Mouse (Mus musculus): ENCODE results near the gene Trappc10. TPM values are rescaled to one million over a fixed set of nuclear protein-coding genes. Genes with fewer than 3 reads are reported as not detected.
"Not testable (repeated sequence)": the region's sequence is repeated elsewhere in the genome, so short reads cannot be mapped to it uniquely, and the experiment has no call there.

Trappc10 gene
- polyA plus RNA-seq, 1 experiment from 2014 or later: 4.7 TPM

DNA sequence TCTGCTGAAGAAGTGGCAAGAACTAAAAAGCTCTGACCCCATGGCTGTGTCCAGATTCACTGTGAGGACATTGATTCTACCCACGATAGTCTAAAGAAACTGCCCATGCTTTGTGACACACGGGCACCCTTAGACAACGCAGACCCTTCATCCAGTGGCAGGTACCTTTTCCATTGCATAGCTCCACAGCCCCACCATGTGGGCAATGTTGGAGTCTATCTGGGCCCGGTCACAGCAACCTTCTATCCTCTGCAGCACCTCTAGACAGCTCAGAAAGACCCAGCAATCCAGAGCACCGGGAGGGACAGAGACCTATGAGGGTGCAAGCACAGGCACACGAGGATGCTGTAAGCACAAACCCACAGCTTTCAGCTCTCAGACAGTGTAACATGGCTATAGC is 33.1 kb downstream of the Trappc10 start:
- Histone ChIP-seq H3K27ac (ENCODE audit: low read length) (no peak overlapping the region), H3K36me3 (ENCODE audit: control insufficient read depth, insufficient read depth, low read length) (peaks cover 13% of the 10 kb centered on the region; the same call in 1 of the 2 replicates), H3K4me2 (ENCODE audit: low read depth, low read length) (no peak overlapping the region), H3K9ac (ENCODE audit: low read length) (no peak overlapping the region), H3K4me3 (replicated peaks; ENCODE audit: low read length) (no peak overlapping the region), H3K9me3 (replicated peaks; ENCODE audit: control insufficient read depth, low read length) (no peaks in the 10 kb centered on the region), H3K4me1 (ENCODE audit: control insufficient read depth, insufficient read depth, low read length) (no peaks in the 10 kb centered on the region), H3K27me3 (ENCODE audit: control insufficient read depth, insufficient read depth, low read length) (no peaks in the 10 kb centered on the region)
- ATAC-seq (ENCODE audit: insufficient read depth, low FRiP score): no peak
- 70% methylated on average over 6 of the region's 6 CpGs for WGBS

DNA sequence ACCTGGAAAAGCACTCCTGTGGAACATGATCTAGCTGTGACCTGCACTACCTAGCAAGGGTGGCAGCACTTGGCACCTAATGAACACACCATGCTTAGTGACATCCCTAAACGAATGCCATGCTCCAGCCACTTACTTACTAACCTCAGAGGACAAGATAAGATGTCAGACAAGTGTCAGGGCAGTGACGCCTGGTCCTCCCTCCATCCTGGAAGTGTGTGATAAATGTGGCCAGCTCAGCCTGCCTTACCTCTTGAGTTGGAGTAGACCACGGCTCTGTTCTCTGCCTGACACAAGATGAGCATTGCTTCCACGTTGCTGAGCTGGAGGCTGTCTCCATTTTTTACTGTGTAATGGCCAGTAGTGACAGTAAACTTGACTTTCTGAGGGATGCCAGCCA is 43.3 kb downstream of the Trappc10 start:
- Histone ChIP-seq H3K4me1 (ENCODE audit: control insufficient read depth, insufficient read depth, low read length) (no peaks in the 10 kb centered on the region), H3K4me3 (replicated peaks; ENCODE audit: low read length) (no peak overlapping the region), H3K9me3 (replicated peaks; ENCODE audit: control insufficient read depth, low read length) (no peaks in the 10 kb centered on the region), H3K27me3 (ENCODE audit: control insufficient read depth, insufficient read depth, low read length) (no peaks in the 10 kb centered on the region), H3K27ac (ENCODE audit: low read length) (no peak overlapping the region), H3K36me3 (ENCODE audit: control insufficient read depth, insufficient read depth, low read length) (peaks cover 7% of the 10 kb centered on the region), H3K9ac (ENCODE audit: low read length) (no peak overlapping the region), H3K4me2 (ENCODE audit: low read depth, low read length) (no peak overlapping the region)
- no peak for ATAC-seq (ENCODE audit: insufficient read depth, low FRiP score)
- WGBS: 83% methylated on average over 4 of the region's 4 CpGs

DNA sequence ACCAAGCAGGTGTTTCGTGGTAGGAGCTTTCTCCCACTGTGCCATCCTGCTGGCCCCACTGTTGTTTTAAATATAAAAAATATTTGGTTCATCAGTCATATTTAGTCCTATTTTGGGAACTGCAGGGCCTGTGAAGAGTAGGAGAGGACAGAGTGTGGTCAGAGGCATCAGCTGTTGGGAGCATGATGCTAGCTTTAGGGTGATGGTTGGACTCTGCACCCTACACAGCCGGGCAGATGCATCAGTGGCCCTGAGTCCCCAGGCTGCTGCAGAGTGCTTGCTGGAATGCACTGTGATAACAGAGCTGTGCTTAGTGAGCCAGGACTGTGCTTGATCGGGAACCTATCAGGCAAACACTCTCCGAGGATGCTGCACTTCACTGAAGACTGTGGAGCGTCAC is 51.5 kb downstream of the Trappc10 start:
- no peak overlapping the region for H3K4me2 ChIP-seq (ENCODE audit: low read depth, low read length)
- 90% methylated on average over 5 of the region's 5 CpGs for WGBS
- no peak overlapping the region for H3K27ac ChIP-seq (ENCODE audit: low read length)
- no peak for ATAC-seq (ENCODE audit: insufficient read depth, low FRiP score)
- no peaks in the 10 kb centered on the region for H3K27me3 ChIP-seq (ENCODE audit: control insufficient read depth, insufficient read depth, low read length)
- no peaks in the 10 kb centered on the region for H3K9me3 ChIP-seq (replicated peaks; ENCODE audit: control insufficient read depth, low read length)
- peaks cover 23% of the 10 kb centered on the region; the same call in 1 of the 2 replicates for H3K36me3 ChIP-seq (ENCODE audit: control insufficient read depth, insufficient read depth, low read length)
- no peak overlapping the region for H3K9ac ChIP-seq (ENCODE audit: low read length)
- no peaks in the 10 kb centered on the region for H3K4me1 ChIP-seq (ENCODE audit: control insufficient read depth, insufficient read depth, low read length)
- no peak overlapping the region for H3K4me3 ChIP-seq (replicated peaks; ENCODE audit: low read length)

DNA sequence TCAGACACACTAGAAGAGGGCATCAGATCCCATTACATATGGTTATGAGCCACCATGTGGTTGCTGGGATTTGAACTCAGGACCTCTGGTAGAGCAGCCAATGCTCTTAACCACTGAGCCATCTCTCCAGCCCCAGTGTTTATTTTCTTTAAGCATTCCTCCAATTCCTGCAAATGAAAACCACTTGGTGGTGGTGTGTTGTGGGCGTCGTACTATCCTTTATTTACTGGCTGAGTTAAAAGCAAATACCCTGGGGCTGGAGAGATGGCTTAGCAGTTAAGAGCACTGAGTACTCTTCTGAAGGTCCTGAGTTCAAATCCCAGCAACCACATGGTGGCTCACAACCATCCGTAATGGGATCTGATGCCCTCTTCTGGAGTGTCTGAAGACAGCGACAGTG is 58.4 kb downstream of the Trappc10 start:
- H3K27me3 ChIP-seq (ENCODE audit: control insufficient read depth, insufficient read depth, low read length); H3K9me3 ChIP-seq (replicated peaks; ENCODE audit: control insufficient read depth, low read length); ATAC-seq (ENCODE audit: insufficient read depth, low FRiP score); H3K4me2 ChIP-seq (ENCODE audit: low read depth, low read length); H3K36me3 ChIP-seq (ENCODE audit: control insufficient read depth, insufficient read depth, low read length); H3K9ac ChIP-seq (ENCODE audit: low read length); H3K27ac ChIP-seq (ENCODE audit: low read length); H3K4me3 ChIP-seq (replicated peaks; ENCODE audit: low read length): not testable (repeated sequence)
- WGBS: 88% methylated on average over 4 of the region's 4 CpGs
- H3K4me1 ChIP-seq (ENCODE audit: control insufficient read depth, insufficient read depth, low read length): peaks cover 10% of the 10 kb centered on the region

DNA sequence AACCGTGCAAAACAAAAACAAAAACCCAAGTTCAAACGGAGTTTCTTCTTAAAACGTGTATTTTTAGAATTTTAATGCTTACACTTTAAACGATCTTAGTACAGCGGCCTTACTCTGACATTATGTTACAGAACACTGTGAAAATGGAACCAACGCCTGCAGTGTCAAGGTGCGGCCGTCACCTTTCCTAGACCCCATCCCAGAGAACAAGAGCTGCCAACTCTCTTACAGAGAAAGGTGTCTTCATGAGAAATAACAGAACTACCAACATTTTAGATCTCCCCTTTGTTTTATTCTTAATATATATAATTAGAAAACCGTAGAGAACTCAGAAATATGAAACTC is 59.1 kb downstream of the Trappc10 start:
- peak; percentile 18; the same call in 1 of the 2 replicates for ATAC-seq (ENCODE audit: insufficient read depth, low FRiP score)
- Histone ChIP-seq H3K36me3 (ENCODE audit: control insufficient read depth, insufficient read depth, low read length) (0 out of 2 replicates have a peak, but pooled peaks cover 8% of the 10 kb centered on the region), H3K9ac (ENCODE audit: low read length) (peak overlapping the region; percentile 73), H3K4me3 (replicated peaks; ENCODE audit: low read length) (peak overlapping the region; percentile 75), H3K9me3 (replicated peaks; ENCODE audit: control insufficient read depth, low read length) (no peaks in the 10 kb centered on the region), H3K27ac (ENCODE audit: low read length) (peak overlapping the region; percentile 70), H3K4me2 (ENCODE audit: low read depth, low read length) (peak overlapping the region; percentile 84), H3K4me1 (ENCODE audit: control insufficient read depth, insufficient read depth, low read length) (peaks cover 10% of the 10 kb centered on the region), H3K27me3 (ENCODE audit: control insufficient read depth, insufficient read depth, low read length) (no peaks in the 10 kb centered on the region)
- WGBS: 13% methylated on average over 9 of the region's 9 CpGs

DNA sequence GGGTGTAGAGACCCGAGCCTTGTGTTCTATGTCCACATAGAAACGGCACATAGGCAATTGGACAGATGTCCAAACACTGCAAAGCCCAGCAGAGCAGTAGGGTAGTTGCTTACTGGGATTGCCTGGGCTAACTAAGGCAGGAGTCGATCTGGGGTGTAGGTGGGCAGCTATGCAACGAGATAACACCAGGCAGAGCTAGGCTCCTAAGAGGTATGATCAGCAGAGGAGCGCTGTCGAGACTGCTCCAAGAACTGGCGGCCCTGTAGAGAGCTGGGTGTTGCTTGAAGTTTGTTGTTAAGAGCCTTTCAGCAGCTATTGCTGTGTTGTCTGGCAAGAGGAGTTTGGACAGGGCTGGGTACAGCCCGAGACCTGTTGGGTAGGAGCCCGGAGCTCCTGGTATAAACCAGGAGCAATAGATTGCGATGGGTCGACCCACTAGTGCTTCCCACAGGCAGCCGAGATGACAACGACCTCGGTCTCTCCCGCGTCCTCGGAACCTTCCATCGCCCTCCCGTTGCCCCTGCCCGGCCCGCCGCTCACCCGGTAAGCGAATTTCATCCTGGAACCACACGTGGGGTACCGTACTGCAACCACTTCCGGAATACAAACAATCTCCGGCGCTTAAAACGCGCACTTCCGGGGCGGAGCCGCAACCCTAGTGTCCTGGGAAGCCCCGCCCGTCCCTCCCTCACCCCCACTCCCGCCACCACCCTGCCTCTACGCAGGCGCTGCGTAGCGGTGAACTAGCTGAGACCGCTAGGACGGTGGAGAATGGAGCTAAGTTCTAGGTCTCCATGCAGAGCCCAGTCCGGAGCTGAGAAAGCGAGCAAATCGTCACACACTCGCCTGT is 59.7 kb downstream of the Trappc10 start, which contains the start of gene Pwp2:
Pwp2 (minus strand) TSS at position 619 of the 850 bp plus-strand sequence.
- Histone ChIP-seq H3K36me3 (ENCODE audit: control insufficient read depth, insufficient read depth, low read length) (0 out of 2 replicates have a peak, but pooled peaks cover 8% of the 10 kb centered on the region), H3K9ac (ENCODE audit: low read length) (peak within 1 kb of the TSS; percentile 73), H3K27ac (ENCODE audit: low read length) (peak within 1 kb of the TSS; percentile 70), H3K4me3 (replicated peaks; ENCODE audit: low read length) (peak within 1 kb of the TSS; percentile 75), H3K9me3 (replicated peaks; ENCODE audit: control insufficient read depth, low read length) (no peaks in the 10 kb centered on the region), H3K4me2 (ENCODE audit: low read depth, low read length) (peak within 1 kb of the TSS; percentile 84), H3K4me1 (ENCODE audit: control insufficient read depth, insufficient read depth, low read length) (peaks cover 10% of the 10 kb centered on the region), H3K27me3 (ENCODE audit: control insufficient read depth, insufficient read depth, low read length) (no peaks in the 10 kb centered on the region)
- under 1% methylated on average over 47 of the region's 47 CpGs for WGBS
- ATAC-seq (ENCODE audit: insufficient read depth, low FRiP score): peak; percentile 95

DNA sequence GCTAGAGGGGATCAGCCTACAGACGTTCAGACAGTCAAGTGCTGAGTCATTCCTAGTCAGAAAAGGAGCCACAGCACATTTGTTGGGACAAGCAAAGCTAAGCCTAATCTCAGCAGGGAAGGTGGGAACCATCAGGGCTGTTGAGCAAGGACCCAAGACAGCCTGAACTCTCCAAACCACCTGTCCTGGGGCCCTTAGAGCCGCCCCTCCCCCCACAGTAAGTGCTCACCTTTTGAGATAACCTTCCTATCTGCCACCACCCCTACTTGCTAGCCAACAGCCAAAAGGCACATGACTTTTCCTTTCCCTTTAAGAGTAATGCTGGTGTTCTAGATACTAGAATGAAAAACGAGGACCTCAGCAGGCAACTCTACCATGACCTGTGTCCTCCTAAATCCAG is 60.9 kb downstream of the Trappc10 start:
- no peaks in the 10 kb centered on the region for H3K9me3 ChIP-seq (replicated peaks; ENCODE audit: control insufficient read depth, low read length)
- WGBS: 69% methylated on average over 3 of the region's 3 CpGs
- peaks cover 10% of the 10 kb centered on the region for H3K4me1 ChIP-seq (ENCODE audit: control insufficient read depth, insufficient read depth, low read length)
- H3K27ac ChIP-seq (ENCODE audit: low read length): no peak overlapping the region
- no peak overlapping the region for H3K4me3 ChIP-seq (replicated peaks; ENCODE audit: low read length)
- H3K4me2 ChIP-seq (ENCODE audit: low read depth, low read length): no peak overlapping the region
- no peak overlapping the region for H3K9ac ChIP-seq (ENCODE audit: low read length)
- H3K36me3 ChIP-seq (ENCODE audit: control insufficient read depth, insufficient read depth, low read length): 0 out of 2 replicates have a peak, but pooled peaks cover 8% of the 10 kb centered on the region
- H3K27me3 ChIP-seq (ENCODE audit: control insufficient read depth, insufficient read depth, low read length): no peaks in the 10 kb centered on the region
- ATAC-seq (ENCODE audit: insufficient read depth, low FRiP score): no peak

DNA sequence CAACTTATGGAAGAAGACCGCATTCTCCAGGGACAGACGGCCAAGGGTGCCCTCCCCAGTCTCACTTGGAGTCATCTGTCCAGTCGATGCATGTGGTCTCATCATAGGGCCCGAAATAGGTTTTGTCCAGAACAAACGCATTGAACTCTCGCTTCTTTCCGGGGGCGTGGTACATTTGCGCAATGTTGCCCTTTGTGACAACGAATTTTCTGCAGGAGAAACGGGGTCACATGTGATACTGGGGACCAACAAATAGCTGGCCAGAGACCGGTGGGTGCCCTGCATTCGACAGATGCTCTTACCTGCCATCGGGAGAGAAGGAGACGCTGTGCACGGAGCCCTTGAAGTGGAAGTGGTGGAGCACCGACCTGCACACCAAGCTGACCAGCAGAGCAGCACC is 62.1 kb downstream of the Trappc10 start:
- no peak overlapping the region for H3K4me2 ChIP-seq (ENCODE audit: low read depth, low read length)
- no peaks in the 10 kb centered on the region for H3K9me3 ChIP-seq (replicated peaks; ENCODE audit: control insufficient read depth, low read length)
- no peak overlapping the region for H3K4me3 ChIP-seq (replicated peaks; ENCODE audit: low read length)
- 94% methylated on average over 17 of the region's 17 CpGs for WGBS
- no peak overlapping the region for H3K27ac ChIP-seq (ENCODE audit: low read length)
- no peaks in the 10 kb centered on the region for H3K27me3 ChIP-seq (ENCODE audit: control insufficient read depth, insufficient read depth, low read length)
- peaks cover 10% of the 10 kb centered on the region for H3K4me1 ChIP-seq (ENCODE audit: control insufficient read depth, insufficient read depth, low read length)
- 0 out of 2 replicates have a peak, but pooled peaks cover 17% of the 10 kb centered on the region for H3K36me3 ChIP-seq (ENCODE audit: control insufficient read depth, insufficient read depth, low read length)
- no peak for ATAC-seq (ENCODE audit: insufficient read depth, low FRiP score)
- no peak overlapping the region for H3K9ac ChIP-seq (ENCODE audit: low read length)

DNA sequence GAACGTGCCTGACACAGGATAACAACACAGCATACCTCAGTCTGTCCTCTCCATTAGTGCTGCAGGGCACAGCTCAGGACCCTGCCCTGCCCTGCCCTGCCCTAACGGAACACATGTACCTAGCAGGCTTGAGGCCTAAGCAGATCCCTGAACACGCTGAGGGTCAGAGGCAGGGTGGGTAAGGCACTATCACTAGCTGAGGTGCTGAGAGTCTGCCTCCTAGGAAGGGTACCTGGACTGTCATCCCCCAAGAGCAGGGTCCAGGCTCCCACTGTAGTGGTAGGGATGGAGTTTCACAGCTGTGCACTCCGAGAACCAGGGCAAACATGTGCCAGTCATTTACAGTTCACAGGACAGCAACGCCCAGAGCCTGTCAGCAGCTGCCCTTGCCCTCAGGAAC is 70.0 kb downstream of the Trappc10 start:
- Histone ChIP-seq H3K4me2 (ENCODE audit: low read depth, low read length) (no peak overlapping the region), H3K27ac (ENCODE audit: low read length) (no peak overlapping the region), H3K9me3 (replicated peaks; ENCODE audit: control insufficient read depth, low read length) (no peaks in the 10 kb centered on the region), H3K27me3 (ENCODE audit: control insufficient read depth, insufficient read depth, low read length) (no peaks in the 10 kb centered on the region), H3K36me3 (ENCODE audit: control insufficient read depth, insufficient read depth, low read length) (peaks cover 47% of the 10 kb centered on the region), H3K9ac (ENCODE audit: low read length) (no peak overlapping the region), H3K4me1 (ENCODE audit: control insufficient read depth, insufficient read depth, low read length) (no peaks in the 10 kb centered on the region), H3K4me3 (replicated peaks; ENCODE audit: low read length) (no peak overlapping the region)
- 93% methylated on average over 5 of the region's 5 CpGs for WGBS
- no peak for ATAC-seq (ENCODE audit: insufficient read depth, low FRiP score)
